Mouse (Mus musculus): ENCODE measurements around the gene Snap47.
A peak's percentile ranks its signal among the peaks of the same experiment; 100 is the strongest.

The Snap47 gene

GRCm38 (mm10) chr11:59451086-59451485 is at the start of gene Snap47:
TSS of gene Snap47 (minus strand) at chr11:59451186.
- no peak for DNase-seq (ENCODE audit: low read depth, low spot score)

GRCm38 (mm10) chr11:59497747-59498146 is 46.8 kb upstream of the Snap47 start:
- DNase-seq (ENCODE audit: low read depth, low spot score): no peak

GRCm38 (mm10) chr11:59496672-59497310 is 45.8 kb upstream of the Snap47 start:
- DNase-seq (ENCODE audit: low read depth, low spot score): no peak

GRCm38 (mm10) chr11:59486222-59486621 is 35.2 kb upstream of the Snap47 start:
- no peak for DNase-seq (ENCODE audit: low read depth, low spot score)

- no peak for DNase-seq (ENCODE audit: low read depth, low spot score)
Observed at GRCm38 (mm10) chr11:59485641-59486040, 34.7 kb upstream of the Snap47 start.

GRCm38 (mm10) chr11:59483212-59483611 is 32.2 kb upstream of the Snap47 start:
- DNase-seq (ENCODE audit: low read depth, low spot score): peak; percentile 26

GRCm38 (mm10) chr11:59477240-59477639 is 26.3 kb upstream of the Snap47 start:
- DNase-seq (ENCODE audit: low read depth, low spot score): no peak

GRCm38 (mm10) chr11:59472326-59472677 is 21.3 kb upstream of the Snap47 start, which contains the start of gene Zfp867:
TSS of gene Zfp867 (minus strand) at chr11:59472474.
- DNase-seq (ENCODE audit: low read depth, low spot score): peak; percentile 61

- no peak for DNase-seq (ENCODE audit: low read depth, low spot score)
Observed at GRCm38 (mm10) chr11:59471413-59472325, 20.7 kb upstream of the Snap47 start.

- no peak for DNase-seq (ENCODE audit: low read depth, low spot score)
Observed at GRCm38 (mm10) chr11:59460459-59460858, 9.5 kb upstream of the Snap47 start.

- DNase-seq (ENCODE audit: low read depth, low spot score): no peak
Observed at GRCm38 (mm10) chr11:59458973-59459372, 8.0 kb upstream of the Snap47 start.

GRCm38 (mm10) chr11:59456891-59457290 is 5.9 kb upstream of the Snap47 start:
- DNase-seq (ENCODE audit: low read depth, low spot score): no peak

GRCm38 (mm10) chr11:59456346-59456745 is 5.4 kb upstream of the Snap47 start:
- DNase-seq (ENCODE audit: low read depth, low spot score): no peak

GRCm38 (mm10) chr11:59450230-59450771 is 685 bp downstream of the Snap47 start:
- DNase-seq (ENCODE audit: low read depth, low spot score): peak; percentile 12

- peak; percentile 81 for DNase-seq (ENCODE audit: low read depth, low spot score)
Observed at GRCm38 (mm10) chr11:59449741-59450229, 1.2 kb downstream of the Snap47 start, which contains the start of gene Jmjd4. TSS of gene Jmjd4 (plus strand) at chr11:59450045.

GRCm38 (mm10) chr11:59443102-59443501 is 7.9 kb downstream of the Snap47 start:
- DNase-seq (ENCODE audit: low read depth, low spot score): no peak

- DNase-seq (ENCODE audit: low read depth, low spot score): no peak
Observed at GRCm38 (mm10) chr11:59437954-59438353, 13.0 kb downstream of the Snap47 start.

GRCm38 (mm10) chr11:59432261-59432660 is 18.7 kb downstream of the Snap47 start:
- DNase-seq (ENCODE audit: low read depth, low spot score): no peak

- DNase-seq (ENCODE audit: low read depth, low spot score): no peak
Observed at GRCm38 (mm10) chr11:59429959-59430358, 21.0 kb downstream of the Snap47 start.

- no peak for DNase-seq (ENCODE audit: low read depth, low spot score)
Observed at GRCm38 (mm10) chr11:59428057-59428660, 22.8 kb downstream of the Snap47 start.

- no peak for DNase-seq (ENCODE audit: low read depth, low spot score)
Observed at GRCm38 (mm10) chr11:59425671-59426101, 25.3 kb downstream of the Snap47 start.

All from c-Kit-negative CD71-positive TER-119-positive erythroid progenitor cells, embryonic 14.5 days (primary cell).